Mouse (Mus musculus): ENCODE data around the gene Rnf169. TPM values are rescaled to one million over a fixed set of nuclear protein-coding genes. Genes with fewer than 3 reads are reported as not detected.
A peak's percentile ranks its signal among the peaks of the same experiment; 100 is the strongest.

Gene Rnf169
- 1.8 and 2.0 TPM in 2 replicates for polyA plus RNA-seq (2015; fragmentation: Nextera tagmentation; extraction: Ambion mirVana)

DNA sequence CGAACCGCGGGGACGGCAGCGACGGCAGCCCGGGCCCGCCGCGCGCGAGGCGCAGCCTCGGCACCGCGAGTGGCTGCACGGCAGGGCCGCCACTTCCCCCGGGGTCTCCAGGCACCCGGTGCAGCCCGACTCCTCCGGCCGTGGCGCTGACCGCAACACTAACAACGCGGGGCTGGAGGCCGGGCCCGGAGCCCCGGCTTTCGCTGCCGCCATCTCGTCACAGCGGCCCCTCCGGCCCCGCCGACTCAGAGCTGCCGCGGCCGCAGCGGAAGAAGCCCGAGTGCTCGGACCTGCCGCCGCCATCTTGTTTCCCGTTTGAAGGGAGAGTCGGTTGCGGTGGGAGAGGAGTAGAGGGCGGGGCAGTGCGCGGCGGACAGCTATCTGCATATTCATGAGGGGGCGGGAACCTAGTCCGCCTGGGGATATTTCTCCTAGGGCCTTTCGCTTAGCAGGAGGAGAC lies at the start of gene Rnf169:
Gene Rnf169 (minus strand): TSS at position 317 of the 460 bp plus-strand sequence.
- Histone ChIP-seq H3K9ac (ENCODE audit: low read length) (peak within 1 kb of the TSS; percentile 98), H3K4me2 (replicated peaks; ENCODE audit: low read depth) (peak within 1 kb of the TSS; percentile 80), H3K27ac (replicated peaks) (peak within 1 kb of the TSS; percentile 95), H3K27me3 (ENCODE audit: control insufficient read depth, insufficient read depth, low read length) (no peaks in the 10 kb centered on the region), H3K4me3 (ENCODE audit: low read depth, low read length) (peak within 1 kb of the TSS; percentile 96), H3K4me1 (replicated peaks; ENCODE audit: control insufficient read depth, insufficient read depth) (no peaks in the 10 kb centered on the region), H3K36me3 (ENCODE audit: control insufficient read depth, insufficient read depth, low read length) (no peaks in the 10 kb centered on the region), H3K9me3 (ENCODE audit: control insufficient read depth, low read length) (no peaks in the 10 kb centered on the region)
- WGBS = 0% methylated on average over 31 of the region's 55 CpGs
- DNase-seq (ENCODE audit: low spot score) = peak; percentile 92
- peak; percentile 94 for ATAC-seq (ENCODE audit: low FRiP score, low TSS enrichment)
- peak; percentile 31; the same call in 1 of the 2 replicates for TF ChIP-seq CTCF (IDR thresholded peaks at IDR 0.05; ENCODE audit: low read depth)
- no peak for TF ChIP-seq EP300 (optimal IDR thresholded peaks at IDR 0.05)

DNA sequence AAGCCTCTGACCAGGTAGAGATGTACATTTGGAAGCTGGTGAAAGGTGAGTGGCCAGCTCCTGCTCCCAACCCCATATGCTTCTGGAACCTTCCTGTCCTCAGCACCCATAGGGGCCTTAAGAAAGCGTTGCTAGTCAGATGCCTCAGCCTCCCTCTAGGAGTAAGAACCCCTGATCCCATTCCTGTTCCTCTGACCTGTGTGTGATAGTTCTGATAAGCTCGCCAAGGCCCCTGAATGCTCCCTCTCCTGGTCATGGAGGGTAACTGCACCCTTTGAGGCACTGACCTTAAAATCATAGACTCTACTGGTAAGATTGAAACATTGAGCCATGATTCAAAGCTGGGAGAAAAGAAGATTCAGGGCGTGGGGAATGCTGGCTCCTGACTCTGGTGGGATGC lies 49.1 kb upstream of the Rnf169 start:
- TF ChIP-seq CTCF (IDR thresholded peaks at IDR 0.05; ENCODE audit: low read depth) (peak; percentile 89), EP300 (optimal IDR thresholded peaks at IDR 0.05) (no peak)
- Histone ChIP-seq H3K4me2 (replicated peaks; ENCODE audit: low read depth) (no peak overlapping the region), H3K27ac (replicated peaks) (no peak overlapping the region), H3K9ac (ENCODE audit: low read length) (no peak overlapping the region), H3K27me3 (ENCODE audit: control insufficient read depth, insufficient read depth, low read length) (no peaks in the 10 kb centered on the region), H3K4me3 (ENCODE audit: low read depth, low read length) (no peak overlapping the region), H3K36me3 (ENCODE audit: control insufficient read depth, insufficient read depth, low read length) (no peaks in the 10 kb centered on the region), H3K4me1 (replicated peaks; ENCODE audit: control insufficient read depth, insufficient read depth) (no peaks in the 10 kb centered on the region), H3K9me3 (ENCODE audit: control insufficient read depth, low read length) (no peaks in the 10 kb centered on the region)
- ATAC-seq (ENCODE audit: low FRiP score, low TSS enrichment) = no peak
- 35% methylated on average over 3 of the region's 3 CpGs for WGBS
- peak; percentile 43 for DNase-seq (ENCODE audit: low spot score)

DNA sequence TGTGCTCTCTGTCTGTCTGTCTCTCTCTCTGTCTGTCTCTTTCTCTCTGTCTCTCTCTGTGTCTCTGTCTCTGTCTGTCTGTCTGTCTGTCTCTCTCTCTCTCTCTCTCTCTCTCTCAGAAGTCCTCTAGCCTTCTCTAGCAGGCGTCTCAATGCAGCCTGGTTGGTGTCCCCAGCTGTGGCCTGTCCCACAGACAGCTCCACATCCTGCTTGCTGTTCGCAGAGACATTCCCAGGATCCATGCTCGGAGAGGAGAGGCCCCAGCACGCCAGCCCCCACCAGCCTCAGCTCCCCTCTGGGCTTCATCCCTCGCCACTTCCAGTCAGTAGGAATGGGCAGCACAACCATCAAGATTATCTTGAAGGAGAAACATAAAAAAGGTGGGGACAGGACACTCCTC lies 47.1 kb upstream of the Rnf169 start:
- Histone ChIP-seq H3K9ac (ENCODE audit: low read length) (no peak overlapping the region), H3K9me3 (ENCODE audit: control insufficient read depth, low read length) (no peaks in the 10 kb centered on the region), H3K27ac (replicated peaks) (no peak overlapping the region), H3K4me2 (replicated peaks; ENCODE audit: low read depth) (no peak overlapping the region), H3K27me3 (ENCODE audit: control insufficient read depth, insufficient read depth, low read length) (no peaks in the 10 kb centered on the region), H3K4me1 (replicated peaks; ENCODE audit: control insufficient read depth, insufficient read depth) (no peaks in the 10 kb centered on the region), H3K4me3 (ENCODE audit: low read depth, low read length) (no peak overlapping the region), H3K36me3 (ENCODE audit: control insufficient read depth, insufficient read depth, low read length) (no peaks in the 10 kb centered on the region)
- DNase-seq (ENCODE audit: low spot score) = no peak
- no peak for TF ChIP-seq EP300 (optimal IDR thresholded peaks at IDR 0.05)
- no peak for TF ChIP-seq CTCF (IDR thresholded peaks at IDR 0.05; ENCODE audit: low read depth)
- ATAC-seq (ENCODE audit: low FRiP score, low TSS enrichment) = no peak
- 53% methylated on average over 5 of the region's 5 CpGs for WGBS

DNA sequence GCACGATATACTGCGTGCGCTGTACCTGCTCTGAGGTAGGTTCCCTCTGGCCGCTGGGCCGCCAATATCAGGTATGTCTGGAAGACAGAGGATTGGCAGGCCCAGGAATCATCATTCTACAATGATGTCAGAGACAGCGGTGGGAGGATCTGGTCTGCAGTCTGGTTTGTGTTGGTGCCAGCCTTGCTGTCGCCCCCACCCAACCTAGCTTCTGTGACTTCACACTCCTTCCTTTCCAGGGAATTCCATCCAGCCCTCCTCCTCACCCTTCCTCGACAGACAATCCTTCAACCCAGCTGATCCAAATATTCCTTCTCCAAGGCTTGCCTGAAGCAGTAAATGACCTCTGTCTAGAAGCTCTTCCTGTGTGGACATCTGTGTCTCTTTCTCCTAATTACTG lies 36.8 kb upstream of the Rnf169 start:
- no peak for TF ChIP-seq EP300 (optimal IDR thresholded peaks at IDR 0.05)
- no peak for TF ChIP-seq CTCF (IDR thresholded peaks at IDR 0.05; ENCODE audit: low read depth)
- no peak overlapping the region for H3K4me3 ChIP-seq (ENCODE audit: low read depth, low read length)
- H3K4me1 ChIP-seq (replicated peaks; ENCODE audit: control insufficient read depth, insufficient read depth) = no peaks in the 10 kb centered on the region
- H3K9ac ChIP-seq (ENCODE audit: low read length) = no peak overlapping the region
- H3K27me3 ChIP-seq (ENCODE audit: control insufficient read depth, insufficient read depth, low read length) = no peaks in the 10 kb centered on the region
- H3K36me3 ChIP-seq (ENCODE audit: control insufficient read depth, insufficient read depth, low read length) = no peaks in the 10 kb centered on the region
- WGBS = 81% methylated on average over 8 of the region's 8 CpGs
- no peaks in the 10 kb centered on the region for H3K9me3 ChIP-seq (ENCODE audit: control insufficient read depth, low read length)
- no peak for ATAC-seq (ENCODE audit: low FRiP score, low TSS enrichment)
- no peak overlapping the region for H3K27ac ChIP-seq (replicated peaks)
- H3K4me2 ChIP-seq (replicated peaks; ENCODE audit: low read depth) = no peak overlapping the region
- no peak for DNase-seq (ENCODE audit: low spot score)

DNA sequence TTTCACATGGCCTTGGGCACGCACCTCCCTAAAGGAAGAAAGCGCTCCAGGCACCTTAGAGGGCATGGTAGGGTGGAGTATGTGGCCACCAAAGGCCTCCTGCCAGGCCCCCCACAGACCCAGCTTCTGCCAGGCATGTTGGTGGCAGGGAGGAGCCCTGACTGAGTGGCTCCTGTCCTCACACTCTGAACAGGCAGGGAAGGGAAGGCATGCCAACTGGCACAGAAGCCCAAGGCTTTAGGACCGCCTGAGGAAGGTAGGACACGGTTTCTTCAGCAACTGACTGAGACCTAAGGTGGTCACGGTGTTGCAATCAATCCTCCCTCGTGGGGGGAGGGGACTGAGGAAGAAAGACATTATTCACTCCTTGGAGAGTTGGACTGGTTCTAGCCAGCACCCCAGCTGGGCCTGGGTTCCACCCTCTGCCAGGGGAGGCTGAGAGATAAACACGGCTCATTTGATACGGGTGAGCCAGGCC lies 33.9 kb upstream of the Rnf169 start:
- DNase-seq (ENCODE audit: low spot score) (no peak), ATAC-seq (ENCODE audit: low FRiP score, low TSS enrichment) (no peak)
- 48% methylated on average over 8 of the region's 8 CpGs for WGBS
- Histone ChIP-seq H3K27ac (replicated peaks) (no peak overlapping the region), H3K27me3 (ENCODE audit: control insufficient read depth, insufficient read depth, low read length) (peaks cover 2% of the 10 kb centered on the region; the same call in 1 of the 2 replicates), H3K9ac (ENCODE audit: low read length) (no peak overlapping the region), H3K36me3 (ENCODE audit: control insufficient read depth, insufficient read depth, low read length) (no peaks in the 10 kb centered on the region), H3K4me3 (ENCODE audit: low read depth, low read length) (no peak overlapping the region), H3K4me1 (replicated peaks; ENCODE audit: control insufficient read depth, insufficient read depth) (no peaks in the 10 kb centered on the region), H3K9me3 (ENCODE audit: control insufficient read depth, low read length) (no peaks in the 10 kb centered on the region), H3K4me2 (replicated peaks; ENCODE audit: low read depth) (no peak overlapping the region)
- no peak for TF ChIP-seq EP300 (optimal IDR thresholded peaks at IDR 0.05)
- TF ChIP-seq CTCF (IDR thresholded peaks at IDR 0.05; ENCODE audit: low read depth) = no peak

DNA sequence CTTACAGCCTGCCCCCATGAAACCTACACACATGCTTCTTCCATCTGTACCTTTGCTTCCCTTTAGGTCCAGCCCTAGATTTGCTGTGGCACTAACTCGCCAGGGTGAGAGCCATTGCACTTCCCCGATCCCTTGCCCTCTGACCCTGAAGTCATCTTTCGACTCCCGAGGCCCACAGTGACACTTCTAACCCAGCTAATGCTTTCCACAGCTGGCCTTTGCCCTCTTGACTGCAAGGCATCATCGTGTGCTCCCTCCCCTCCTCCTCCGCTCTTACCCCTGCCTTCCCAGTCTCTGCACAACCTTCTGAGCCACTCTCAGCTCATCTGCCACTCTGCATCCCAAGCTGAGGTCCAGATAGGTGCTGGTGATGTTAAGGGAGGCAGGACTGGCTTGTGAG lies 32.3 kb upstream of the Rnf169 start:
- Histone ChIP-seq H3K9ac (ENCODE audit: low read length) (no peak overlapping the region), H3K9me3 (ENCODE audit: control insufficient read depth, low read length) (no peaks in the 10 kb centered on the region), H3K4me2 (replicated peaks; ENCODE audit: low read depth) (no peak overlapping the region), H3K4me3 (ENCODE audit: low read depth, low read length) (no peak overlapping the region), H3K27ac (replicated peaks) (no peak overlapping the region), H3K36me3 (ENCODE audit: control insufficient read depth, insufficient read depth, low read length) (no peaks in the 10 kb centered on the region), H3K4me1 (replicated peaks; ENCODE audit: control insufficient read depth, insufficient read depth) (no peaks in the 10 kb centered on the region), H3K27me3 (ENCODE audit: control insufficient read depth, insufficient read depth, low read length) (peaks cover 10% of the 10 kb centered on the region; the same call in 1 of the 2 replicates)
- ATAC-seq (ENCODE audit: low FRiP score, low TSS enrichment) = no peak
- DNase-seq (ENCODE audit: low spot score) = no peak
- 38% methylated on average over 6 of the region's 6 CpGs for WGBS
- TF ChIP-seq EP300 (optimal IDR thresholded peaks at IDR 0.05) (no peak), CTCF (IDR thresholded peaks at IDR 0.05; ENCODE audit: low read depth) (no peak)

All from stomach, postnatal 0 days (tissue).